4 mouse cellular contexts compared by ENCODE assay signal in the genomic region with DNA sequence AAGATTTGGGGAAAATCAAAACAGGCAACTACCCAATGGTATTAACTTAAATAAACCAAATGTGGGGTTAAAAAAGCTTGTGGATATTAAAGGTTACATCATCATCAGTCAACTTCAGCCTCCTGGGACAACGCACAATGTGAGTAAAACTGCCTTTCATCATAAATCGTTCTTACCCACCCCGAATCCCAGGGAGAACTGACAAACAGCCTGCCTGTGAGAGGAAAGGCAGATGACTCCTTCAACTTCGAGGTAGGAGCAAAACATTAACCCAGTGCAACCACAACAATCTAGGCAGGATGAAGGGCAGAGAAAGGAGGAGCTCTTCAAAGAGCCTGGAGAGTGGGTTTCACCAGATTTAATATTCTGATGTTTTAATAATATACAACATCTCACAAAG.
"Had no signal": no experiment of that assay in that cellular context is flagged by ENCODE, and none has a peak within 500 bp of the region (broad histone marks: within the 10 kb centered on the region; RNA-seq: fewer than 3 reads in every experiment).

No protein-coding gene starts in this region.

- DNase-seq: lung, adult 2 months; right cerebral cortex, postnatal 14 days; thymus, adult 2 months; thymus, postnatal 25 days had no signal
